Mouse (Mus musculus) bone marrow, adult 2 months (tissue): ENCODE data around the gene Inha. TPM values are rescaled to one million over a fixed set of nuclear protein-coding genes. Genes with fewer than 3 reads are reported as not detected.

ENCODE experiments used
- H3K27ac ChIP-seq: fragments of 200-500 bp; 2 replicates; pipeline ENCODE4 v1.5.1; 2012; ENCODE audit warnings: low read depth, mild to moderate bottlenecking, control low read depth, inconsistent platforms, low read length; ENCODE audit not compliant: control insufficient read depth, poor library complexity, insufficient read depth
- H3K4me1 ChIP-seq: fragments of 200-500 bp; 2 replicates; pipeline ENCODE4 v1.6.1; 2011; ENCODE audit warnings: low read length; ENCODE audit not compliant: control insufficient read depth, insufficient read depth
- H3K4me3 ChIP-seq: fragments of 200-500 bp; replicated peaks from 2 replicates; pipeline ENCODE3; 2011; ENCODE audit warnings: mild to moderate bottlenecking, low read depth, low read length, control low read depth; ENCODE audit not compliant: control insufficient read depth
- CTCF ChIP-seq: fragments of 200-500 bp; IDR thresholded peaks from 2 replicates; pipeline ENCODE4 v1.5.1; 2011; ENCODE audit warnings: low read length, control low read depth; ENCODE audit not compliant: control insufficient read depth, insufficient read depth
- POLR2A ChIP-seq: fragments of 200-500 bp; IDR thresholded peaks from 2 replicates; pipeline ENCODE4 v1.6.1; 2011; ENCODE audit warnings: low read depth, mild to moderate bottlenecking, control low read depth, low read length, borderline replicate concordance; ENCODE audit not compliant: control insufficient read depth
- WGBS: fragments of 180-500 bp; shearing (Covaris S2); methylation state at CpG from one replicate; pipeline ENCODE4 v1.1.7; 2018; 5-methylcytosine and 5-hydroxymethylcytosine counted together
- polyA plus RNA-seq: library from polyadenylated mRNA; stranded (reverse); fragments of >200 nt; gene quantifications from 2 replicates; pipeline ENCODE4 v1.2.4, GENCODE M21; 2011; ENCODE audit warnings: low replicate concordance; ENCODE audit not compliant: missing spikeins, insufficient read depth, insufficient read length

Inha gene
- polyA plus RNA-seq, 1 experiment, result not detected

GRCm38 (mm10) chr1:75505956-75506831, 683 bp upstream of the Inha start, which contains the start of gene Obsl1:
Gene Obsl1, minus strand, starts transcription at chr1:75506452.
- Histone ChIP-seq H3K4me3 (no peak within 1 kb of the TSS), H3K27ac (no peak within 1 kb of the TSS; the same call in 1 of the 2 replicates), H3K4me1 (no peaks in the 10 kb centered on the region)
- TF ChIP-seq CTCF (no peak), POLR2A (no peak)
- 3% methylated on average over 65 of the region's 65 CpGs for WGBS

GRCm38 (mm10) chr1:75509586-75509985, 2.7 kb downstream of the Inha start:
- Histone ChIP-seq H3K4me3 (no peak overlapping the region), H3K4me1 (no peaks in the 10 kb centered on the region), H3K27ac (no peak overlapping the region; the same call in 1 of the 2 replicates)
- WGBS, result 79% methylated on average over 20 of the region's 20 CpGs
- no peak for TF ChIP-seq POLR2A
- TF ChIP-seq CTCF, result no peak

- 50% methylated on average over 5 of the region's 5 CpGs for WGBS
- TF ChIP-seq POLR2A (no peak), CTCF (no peak)
- no peak overlapping the region for H3K4me3 ChIP-seq
- no peak overlapping the region for H3K27ac ChIP-seq
- H3K4me1 ChIP-seq, result no peaks in the 10 kb centered on the region
Observed at GRCm38 (mm10) chr1:75510154-75510553, 3.3 kb downstream of the Inha start.

GRCm38 (mm10) chr1:75511437-75512210, 4.7 kb downstream of the Inha start:
- Histone ChIP-seq H3K4me3 (no peak overlapping the region), H3K4me1 (no peaks in the 10 kb centered on the region), H3K27ac (no peak overlapping the region)
- 76% methylated on average over 4 of the region's 4 CpGs for WGBS
- TF ChIP-seq CTCF (no peak), POLR2A (no peak)

- WGBS, result 79% methylated on average over 3 of the region's 3 CpGs
- Histone ChIP-seq H3K4me1 (no peaks in the 10 kb centered on the region), H3K4me3 (no peak overlapping the region), H3K27ac (no peak overlapping the region)
- TF ChIP-seq CTCF, result no peak
- no peak for TF ChIP-seq POLR2A
Observed at GRCm38 (mm10) chr1:75512550-75512949, 5.7 kb downstream of the Inha start.

- Histone ChIP-seq H3K4me3 (no peak overlapping the region), H3K4me1 (no peaks in the 10 kb centered on the region), H3K27ac (no peak overlapping the region)
- WGBS, result 81% methylated on average over 15 of the region's 15 CpGs
- TF ChIP-seq POLR2A (no peak), CTCF (no peak)
Observed at GRCm38 (mm10) chr1:75516703-75517380, 10.0 kb downstream of the Inha start.

- H3K27ac ChIP-seq, result no peak overlapping the region
- TF ChIP-seq CTCF (no peak), POLR2A (no peak)
- no peak overlapping the region for H3K4me3 ChIP-seq
- WGBS, result 90% methylated on average over 4 of the region's 4 CpGs
- no peaks in the 10 kb centered on the region for H3K4me1 ChIP-seq
Observed at GRCm38 (mm10) chr1:75517984-75518383, 11.1 kb downstream of the Inha start.

GRCm38 (mm10) chr1:75518427-75518826, 11.6 kb downstream of the Inha start:
- 80% methylated on average over 4 of the region's 4 CpGs for WGBS
- Histone ChIP-seq H3K4me3 (no peak overlapping the region), H3K27ac (no peak overlapping the region), H3K4me1 (no peaks in the 10 kb centered on the region)
- TF ChIP-seq POLR2A (no peak), CTCF (no peak)
